Mouse (Mus musculus) neural tube, embryonic 10.5 days (tissue): Measurements from ENCODE around the gene Kif24.
A peak's percentile ranks its signal among the peaks of the same experiment; 100 is the strongest.

ENCODE experiments used
- DNase-seq: peaks from one replicate; pipeline ENCODE4 v3.0.0-alpha.2; 2017; ENCODE audit warnings: low spot score; ENCODE audit errors: extremely low spot score

Gene Kif24

DNA sequence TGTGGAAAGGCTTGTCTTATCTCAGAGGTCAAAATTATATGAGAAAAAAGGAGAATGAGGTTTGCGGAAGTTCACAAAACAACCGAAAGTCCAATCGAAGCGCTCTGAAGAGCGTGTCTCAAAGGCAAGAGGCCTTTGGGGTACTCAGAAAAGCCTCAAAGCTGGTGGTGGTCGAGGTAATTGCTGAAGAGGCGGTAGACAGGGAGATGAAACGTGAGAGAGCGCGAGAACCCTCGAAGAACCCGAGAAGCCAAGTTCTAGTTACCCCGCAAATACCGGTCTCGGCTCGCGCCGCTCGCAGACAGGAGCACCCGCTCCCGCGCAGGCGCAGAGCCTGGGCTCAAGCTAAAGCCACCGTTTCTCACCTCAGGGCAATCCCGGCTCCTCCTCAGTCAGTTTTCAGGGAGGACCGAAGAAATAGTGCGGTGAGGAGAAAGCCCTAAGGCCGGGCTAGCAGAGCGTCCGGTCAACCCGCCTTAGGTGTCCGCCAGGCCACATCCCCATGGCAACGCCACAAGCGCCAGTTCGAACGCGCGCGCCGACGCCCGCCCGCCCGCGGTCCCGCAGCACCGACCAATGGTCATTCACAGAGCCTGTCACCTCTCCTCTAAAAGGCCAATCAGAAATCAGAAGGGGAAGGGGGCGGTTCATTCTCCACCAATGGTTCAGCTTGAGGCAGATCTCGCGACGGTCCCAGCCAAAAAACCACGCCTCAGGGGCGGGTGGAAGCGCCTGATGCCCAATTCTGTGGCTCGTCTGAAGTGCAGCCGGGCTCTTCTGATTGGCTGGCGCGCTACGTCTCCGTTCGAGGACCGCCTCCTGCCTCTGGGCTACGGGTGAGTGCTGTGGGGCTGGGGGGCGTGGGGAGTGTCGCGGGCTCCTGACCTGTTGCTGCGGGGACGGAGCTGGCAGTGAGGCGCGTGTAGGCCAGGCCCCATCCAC lies at the start of gene Kif24, which contains the start of gene Nudt2:
Gene Kif24 (minus strand): TSS at position 543 of the 942 bp plus-strand sequence.
Gene Nudt2 (plus strand): TSS at position 807 of the 942 bp plus-strand sequence.
- peak; percentile 96 for DNase-seq

DNA sequence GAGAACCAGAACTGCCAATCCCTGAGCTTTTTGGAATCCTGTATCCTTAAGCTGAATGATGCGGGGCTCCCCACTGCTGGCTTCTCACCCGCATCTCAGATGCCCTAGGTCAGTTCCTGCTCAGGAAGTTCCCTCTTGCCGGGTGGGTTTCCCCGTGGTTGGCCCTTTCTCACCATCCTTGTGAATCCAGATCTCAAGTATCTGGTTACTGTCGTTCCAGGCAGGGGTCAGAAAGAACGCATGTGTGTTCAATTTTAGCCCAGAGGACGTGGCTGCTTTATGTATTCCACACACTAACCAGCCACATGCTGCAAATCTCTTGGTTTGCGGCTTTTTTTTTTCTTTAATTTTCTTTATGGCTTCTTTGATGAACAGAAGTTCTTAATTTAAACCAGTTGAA lies 49.0 kb upstream of the Kif24 start:
- no peak for DNase-seq

DNA sequence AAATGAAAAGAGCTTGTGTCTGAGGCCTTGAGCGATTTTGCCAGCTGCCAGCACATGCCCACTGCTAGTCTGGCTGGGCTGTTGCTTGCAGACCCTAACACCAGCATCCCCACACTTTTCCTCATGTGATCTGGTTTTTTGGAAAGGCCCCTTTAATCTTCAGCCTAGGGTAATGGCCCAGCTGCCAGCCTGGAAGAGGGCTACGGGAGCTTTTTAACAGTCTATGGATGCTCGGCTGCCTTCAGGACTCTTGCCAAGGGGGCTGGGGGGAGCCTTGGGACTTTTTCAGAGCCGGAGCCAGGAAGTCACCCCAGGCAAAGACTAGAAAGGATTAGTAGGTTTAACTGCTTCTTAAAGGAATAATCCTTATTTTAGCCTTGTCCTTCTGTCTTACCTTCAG lies 48.6 kb upstream of the Kif24 start:
- DNase-seq: no peak

DNA sequence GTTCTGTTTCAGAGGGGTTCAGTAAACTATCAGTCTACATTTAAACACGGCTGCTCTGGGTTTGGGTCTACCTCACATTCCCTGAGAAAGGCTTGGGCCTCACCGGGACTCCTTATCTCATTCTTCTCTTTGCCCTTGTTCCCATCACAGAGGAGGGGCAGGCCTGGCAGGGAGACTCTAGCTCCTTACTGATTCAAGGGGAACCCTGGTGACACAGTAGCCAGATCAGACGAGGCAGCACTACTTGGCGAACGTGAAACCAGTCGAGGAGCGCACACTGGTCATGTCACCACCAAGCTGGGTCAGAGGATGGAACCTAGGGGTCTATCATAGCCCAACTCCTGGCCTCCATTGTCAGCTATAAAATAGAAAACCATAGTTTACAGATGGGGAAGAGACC lies 43.3 kb upstream of the Kif24 start:
- no peak for DNase-seq

DNA sequence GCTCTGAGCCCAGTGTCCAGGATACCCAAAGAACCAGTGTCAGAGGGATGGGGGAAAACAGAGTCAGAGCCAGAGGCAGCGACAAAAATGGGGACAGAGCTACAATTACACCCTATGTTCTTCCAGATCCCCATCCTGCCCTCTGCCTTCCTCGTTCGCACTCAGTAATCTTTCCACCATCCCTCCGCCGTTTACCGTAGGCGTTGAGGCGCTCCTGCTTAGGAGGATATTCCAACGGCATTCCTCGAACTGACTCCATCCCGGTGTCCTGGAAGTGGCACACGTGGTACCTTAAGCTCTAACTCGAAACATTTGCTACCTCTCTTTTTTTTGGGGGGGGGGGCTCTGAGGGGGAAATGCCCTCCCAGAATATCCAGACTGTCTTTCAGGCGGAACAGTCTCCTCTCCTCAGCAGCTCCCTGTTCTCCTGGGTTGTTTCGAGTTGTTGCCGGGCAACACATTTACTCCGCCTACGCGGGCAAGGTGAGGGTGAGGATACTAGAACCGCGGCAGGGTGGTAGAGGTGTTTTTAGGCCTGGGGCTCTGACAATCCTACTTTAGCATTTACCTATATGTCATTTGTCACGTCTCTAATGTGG lies 42.7 kb upstream of the Kif24 start:
- no peak for DNase-seq

DNA sequence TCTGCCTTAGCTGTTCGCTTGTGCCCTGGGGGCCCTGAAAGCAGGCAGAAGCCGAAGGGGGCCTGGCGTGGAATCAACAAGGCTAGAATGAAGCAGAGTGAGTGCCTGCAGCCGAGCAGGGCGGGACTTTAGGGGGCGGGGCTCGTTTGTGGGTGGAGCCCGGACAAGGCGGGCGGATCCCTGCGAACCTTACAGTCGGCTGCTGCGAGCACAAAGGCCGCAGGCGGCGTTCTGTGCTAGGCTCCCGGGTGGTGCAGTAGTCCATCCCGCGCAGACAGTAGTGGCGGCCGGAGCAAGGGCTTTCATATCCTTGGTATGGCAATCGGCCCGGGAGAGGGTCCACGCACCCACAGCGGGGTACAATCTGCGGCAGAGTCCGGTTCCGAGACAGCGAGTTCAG lies 42.2 kb upstream of the Kif24 start:
- DNase-seq: peak; percentile 91

DNA sequence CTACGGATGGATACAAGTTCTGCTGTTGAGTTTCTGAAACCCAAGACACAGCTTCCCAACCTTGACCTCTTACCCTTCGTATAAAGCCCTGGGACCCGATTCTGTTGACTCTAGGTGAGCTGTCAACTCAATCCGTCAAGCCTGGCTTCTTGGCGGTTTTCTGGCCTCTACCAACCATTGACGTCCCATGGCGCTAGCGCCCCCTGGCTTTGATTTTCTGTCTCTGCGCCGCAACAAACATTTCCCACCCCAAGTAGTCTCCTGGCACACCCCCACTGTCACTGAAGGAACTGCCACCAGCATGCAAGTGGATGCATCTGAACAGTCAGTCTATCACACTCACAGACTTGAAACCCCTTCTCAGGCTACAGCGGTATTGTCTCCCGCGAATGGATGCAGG lies 41.5 kb upstream of the Kif24 start:
- peak; percentile 48 for DNase-seq

DNA sequence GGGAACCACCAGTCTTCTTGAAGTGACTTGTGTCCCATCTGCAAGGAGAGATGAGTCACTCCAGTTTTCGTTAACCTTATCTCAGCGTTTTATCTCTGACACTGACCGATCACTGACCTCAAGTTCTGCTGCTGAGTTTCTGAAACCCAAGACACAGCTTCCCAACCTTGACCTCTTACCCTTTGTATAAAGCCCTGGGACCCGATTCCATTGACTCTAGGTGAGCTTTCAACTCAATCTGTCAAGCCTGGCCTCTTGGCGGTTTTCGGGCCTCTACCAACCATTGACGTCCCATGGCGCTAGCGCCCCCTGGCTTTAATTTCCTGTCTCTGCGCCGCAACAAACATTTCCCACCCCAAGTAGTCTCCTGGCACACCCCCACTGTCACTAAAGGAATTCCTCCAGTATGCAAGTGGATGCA lies 40.5 kb upstream of the Kif24 start:
- no peak for DNase-seq

DNA sequence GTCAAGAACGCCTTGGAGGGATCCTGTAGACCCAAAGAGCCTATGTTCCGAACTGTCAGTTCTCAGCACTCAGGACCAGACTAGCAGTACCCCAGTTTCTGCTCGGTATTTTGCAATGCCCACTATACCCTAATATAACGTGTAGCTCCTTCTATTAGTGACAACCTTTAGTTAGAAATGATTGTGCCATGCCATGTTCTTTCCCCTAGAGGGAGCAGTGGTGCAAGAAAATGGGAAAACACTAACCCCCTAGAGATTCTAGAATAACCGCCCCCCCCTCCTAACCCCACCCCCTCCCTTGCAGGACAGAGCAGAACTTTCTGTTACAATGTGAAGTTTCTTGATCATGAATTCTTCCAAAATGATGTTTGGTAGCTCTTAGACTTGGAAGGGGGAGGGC lies 39.6 kb upstream of the Kif24 start:
- no peak for DNase-seq

DNA sequence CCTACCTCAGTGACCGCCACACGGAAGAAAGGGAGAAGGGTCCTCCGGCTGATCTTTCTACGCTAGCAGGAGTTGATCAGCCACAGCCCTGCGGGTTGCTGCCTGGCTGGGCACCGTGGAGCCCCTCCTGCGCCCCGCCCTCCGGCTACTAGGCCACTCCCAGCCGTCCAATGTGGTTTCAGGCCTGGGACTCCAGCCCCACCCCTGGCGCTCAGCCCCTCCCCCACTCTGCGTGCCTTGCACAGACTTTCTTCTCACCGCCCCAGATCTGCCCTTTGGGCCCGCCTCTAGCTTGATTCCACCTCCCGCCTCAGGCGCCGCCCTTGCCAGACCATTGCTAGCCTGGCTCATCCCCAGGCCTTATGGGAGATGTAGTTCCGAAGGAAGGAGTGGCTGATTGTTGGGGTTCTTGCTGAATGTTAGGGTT lies 38.3 kb upstream of the Kif24 start, which contains the start of gene AI464131:
Gene AI464131 (minus strand): TSS at position 91 of the 427 bp plus-strand sequence.
- DNase-seq: peak; percentile 98

DNA sequence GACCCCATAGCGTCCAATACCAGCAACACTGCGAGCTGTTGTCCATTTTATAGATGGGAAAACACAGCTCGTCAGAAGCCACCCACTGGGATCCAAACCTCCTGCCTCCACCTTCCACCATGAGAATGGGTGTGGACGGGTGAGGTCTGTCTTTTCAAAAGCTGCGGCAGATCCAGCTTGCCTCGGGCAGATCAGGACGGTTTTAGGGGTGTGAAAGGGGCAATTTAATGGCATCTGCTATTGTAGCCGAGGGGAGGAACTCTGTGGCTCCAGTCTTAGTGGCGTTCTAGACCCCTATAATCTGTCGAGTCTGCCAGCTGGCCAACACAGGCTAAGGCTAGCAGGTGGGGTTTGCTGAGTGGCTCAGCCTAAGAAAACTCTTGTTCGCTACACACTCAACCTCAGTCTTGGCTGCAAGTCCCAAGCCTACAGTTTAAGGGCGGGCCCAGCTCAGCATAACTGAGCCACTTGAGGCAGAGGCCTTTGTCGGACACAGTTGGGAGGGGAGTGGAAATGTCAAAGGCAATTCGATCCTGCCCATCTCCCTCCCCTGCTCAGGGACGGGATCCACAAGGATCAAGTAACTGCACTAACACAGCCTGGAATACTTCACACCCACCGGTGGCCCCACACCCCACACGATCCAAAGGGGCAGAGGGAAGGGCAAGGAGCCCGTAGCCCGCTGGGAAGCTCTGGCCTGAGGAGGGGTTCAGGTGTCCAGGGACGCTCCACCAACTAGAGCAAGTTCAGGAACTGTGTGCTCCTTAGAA lies 37.7 kb upstream of the Kif24 start:
- DNase-seq: no peak

DNA sequence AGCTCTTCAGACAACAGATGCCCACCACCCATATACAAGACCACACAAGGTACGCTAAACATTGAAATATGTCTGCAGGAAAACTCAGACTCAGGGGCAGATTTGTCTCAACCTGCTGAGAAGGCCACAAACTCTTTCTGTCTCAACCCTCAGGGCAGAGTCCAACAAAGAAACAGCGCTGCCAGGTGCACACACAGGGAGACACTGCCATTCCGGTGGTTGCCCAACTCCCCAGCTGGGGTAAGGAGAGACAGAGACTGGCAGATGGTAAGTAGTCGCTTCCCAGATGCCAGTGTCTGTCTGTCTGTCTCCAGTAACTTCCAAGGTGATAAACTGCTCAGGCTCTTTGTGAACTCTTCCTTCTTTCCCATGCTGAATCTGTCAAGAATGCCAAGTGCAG lies 36.1 kb upstream of the Kif24 start:
- DNase-seq: no peak

DNA sequence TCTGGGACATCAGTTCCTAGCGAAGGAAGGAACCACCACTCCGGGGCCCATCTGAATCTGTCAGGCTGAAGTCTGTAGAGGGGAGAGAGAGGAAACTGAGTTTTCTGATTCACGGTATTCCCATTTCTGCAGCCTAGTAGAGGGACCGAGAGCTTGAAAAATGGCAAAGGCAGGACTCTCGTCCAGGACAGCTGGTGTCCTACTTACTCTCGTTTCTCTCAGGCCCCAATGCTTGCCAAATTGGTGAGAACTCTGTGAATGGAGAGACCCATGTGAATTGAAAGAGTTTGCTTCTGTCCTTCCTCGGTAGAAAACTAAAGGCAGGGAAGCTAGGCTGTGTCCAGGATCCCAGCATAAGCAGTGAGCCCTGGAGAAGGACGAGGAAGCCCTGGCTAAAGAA lies 34.9 kb upstream of the Kif24 start:
- DNase-seq: no peak

DNA sequence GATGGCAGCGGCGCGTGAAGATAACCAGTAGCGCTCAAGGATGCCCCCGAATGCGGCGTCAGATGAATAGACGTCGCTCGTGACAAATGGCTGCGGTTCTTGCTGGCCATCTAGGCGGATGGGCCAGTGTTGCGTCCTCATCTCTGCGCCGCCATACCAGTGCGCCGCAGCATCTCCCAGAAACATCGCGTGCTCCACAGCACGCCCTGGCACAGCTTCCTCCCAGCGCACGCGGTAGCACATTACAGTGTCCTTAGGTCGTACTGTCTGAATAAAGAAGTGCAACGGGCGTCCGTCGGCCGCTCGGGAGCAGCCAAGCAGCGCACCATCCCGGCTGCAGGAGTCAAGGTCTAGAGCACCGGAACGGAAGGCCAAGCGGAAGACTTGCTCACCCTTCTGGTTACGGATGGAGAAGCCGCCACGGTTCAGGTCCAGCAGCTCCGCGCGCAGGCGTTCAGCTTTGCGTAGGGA lies 34.3 kb upstream of the Kif24 start:
- DNase-seq: peak; percentile 64

DNA sequence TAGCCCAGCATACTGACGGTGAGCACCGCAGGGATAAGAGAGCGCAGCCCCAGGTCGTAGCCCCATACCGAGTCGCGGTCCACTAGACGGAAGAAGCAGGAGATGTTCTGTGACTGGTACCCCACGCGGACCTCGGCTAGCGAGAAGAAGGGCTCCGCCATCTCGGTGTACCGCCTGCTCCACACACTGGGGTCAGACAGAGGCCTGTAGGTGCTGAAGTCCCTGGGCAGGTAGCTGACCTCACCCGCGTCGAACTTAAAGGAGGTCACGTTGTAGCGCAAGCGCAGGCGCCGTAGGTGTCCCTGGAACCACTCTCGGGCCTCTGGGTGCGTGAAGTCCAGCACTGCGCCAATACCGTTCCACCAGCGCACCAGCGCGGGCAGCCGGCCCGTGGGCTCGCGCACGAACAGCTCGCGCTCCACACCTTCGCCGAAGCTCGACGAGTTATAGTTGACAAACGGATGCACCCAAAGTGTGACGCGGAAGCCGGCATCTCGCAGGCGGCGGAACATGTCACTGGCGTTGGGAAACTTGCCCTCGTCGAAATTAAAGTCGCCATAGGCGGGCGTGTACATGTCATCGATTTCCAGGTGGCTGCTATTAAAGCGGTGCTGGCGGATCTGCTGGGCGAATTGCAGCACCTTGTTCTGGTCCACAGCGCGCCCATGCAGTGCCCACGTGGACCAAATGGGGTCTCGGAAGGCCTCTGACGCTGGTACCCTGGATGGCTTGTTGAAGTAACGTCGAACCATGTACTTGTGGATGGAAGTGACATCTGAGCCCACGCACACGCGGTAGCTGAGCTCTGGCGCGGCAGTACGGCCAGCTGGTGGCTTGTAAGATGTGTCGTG lies 33.5 kb upstream of the Kif24 start:
- peak; percentile 39 for DNase-seq

DNA sequence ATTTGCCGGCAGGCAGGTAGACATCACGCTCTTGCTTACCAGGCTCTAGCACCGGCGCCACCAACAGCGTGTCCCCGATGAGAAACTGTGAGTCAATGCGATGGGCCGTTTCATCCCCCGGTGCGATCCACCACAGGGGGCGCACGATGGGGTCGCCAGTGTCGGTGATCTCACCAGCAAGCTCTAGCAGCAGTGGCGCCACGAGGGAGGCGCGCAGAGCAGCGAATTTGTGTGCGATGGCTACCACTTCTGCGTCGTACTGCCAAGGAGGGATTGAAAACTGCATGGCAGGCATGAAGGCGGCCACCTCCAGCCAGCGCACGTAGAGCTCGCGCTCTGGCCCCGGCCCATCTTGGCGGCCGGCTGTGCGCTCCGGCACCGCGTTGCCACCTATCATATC lies 32.9 kb upstream of the Kif24 start:
- DNase-seq: peak; percentile 66

DNA sequence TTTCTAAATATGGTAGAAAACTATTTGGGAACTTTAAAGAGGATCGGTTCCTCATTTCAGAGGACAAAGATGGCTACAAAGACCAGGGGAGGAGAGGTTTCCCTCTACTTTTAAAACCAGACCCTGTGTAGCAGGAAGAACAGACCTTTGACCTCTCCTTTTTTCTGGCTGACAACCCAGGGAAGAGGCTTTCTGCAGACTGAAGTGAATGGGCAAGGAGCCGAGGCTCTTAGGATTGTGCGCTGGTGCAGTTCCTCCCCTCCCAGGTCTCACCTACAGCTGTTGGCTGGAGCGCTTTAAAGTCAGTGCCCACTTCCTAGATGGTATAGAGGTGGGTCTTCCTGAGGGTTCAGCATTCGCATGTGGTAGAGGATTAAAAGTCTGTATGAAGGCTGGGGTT lies 32.4 kb upstream of the Kif24 start:
- no peak for DNase-seq

DNA sequence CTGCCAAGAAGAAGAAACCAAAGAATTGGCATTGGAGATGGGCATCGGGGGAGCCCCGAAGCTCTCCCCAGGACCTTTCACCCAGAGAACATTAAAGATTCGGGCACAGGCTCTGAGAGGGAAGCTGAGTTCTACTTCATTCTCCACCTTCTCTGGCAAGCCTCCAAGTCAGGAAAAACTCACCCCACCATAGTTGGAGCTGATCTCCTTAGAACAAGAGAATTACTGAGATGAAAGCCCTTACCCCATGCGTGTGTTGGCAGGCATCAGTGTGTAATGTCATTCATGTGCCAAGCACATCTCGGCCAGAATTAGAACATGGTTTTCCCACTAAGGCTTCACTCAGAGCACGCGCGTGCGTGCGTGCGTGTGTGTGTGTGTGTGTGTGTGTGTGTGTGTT lies 31.2 kb upstream of the Kif24 start:
- DNase-seq: no peak

DNA sequence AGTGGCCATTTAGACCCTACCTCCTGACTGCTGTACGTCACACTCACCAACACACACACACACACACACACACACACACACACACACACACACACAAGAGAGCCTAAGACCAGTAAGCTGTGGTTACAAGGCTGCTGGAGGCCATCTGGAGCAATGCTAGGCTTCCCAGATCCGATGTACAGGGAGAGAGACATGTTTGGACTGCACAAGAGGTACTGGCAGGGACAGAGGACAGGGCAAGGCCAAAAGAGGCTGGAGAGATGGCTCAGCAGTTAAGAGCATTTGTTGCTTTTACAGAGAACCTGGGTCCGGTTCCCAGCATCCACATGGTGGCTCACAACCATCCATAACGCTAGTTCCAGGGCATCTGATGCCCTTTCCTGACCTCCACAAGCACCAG lies 30.4 kb upstream of the Kif24 start:
- no peak for DNase-seq

DNA sequence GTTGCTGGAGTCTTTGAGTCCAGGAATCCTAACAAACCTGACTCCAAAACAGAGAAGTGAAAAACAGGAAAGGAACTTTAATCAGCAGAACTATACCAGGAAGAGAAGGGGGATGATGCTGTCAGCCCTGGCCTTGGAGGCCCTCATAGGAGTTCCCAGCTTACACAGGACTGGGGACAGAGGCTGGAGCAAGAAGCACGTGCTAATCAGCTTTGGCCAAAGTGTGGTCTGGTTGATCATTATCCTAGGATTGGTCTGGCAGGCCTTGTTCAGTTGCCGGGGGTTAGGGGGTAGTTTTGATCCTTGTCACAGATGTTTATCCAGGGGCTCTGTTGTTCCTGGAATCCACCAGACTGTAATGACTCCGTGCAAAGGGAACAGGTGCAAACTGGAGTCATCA lies 29.7 kb upstream of the Kif24 start:
- DNase-seq: no peak
